Mouse (Mus musculus) brain, embryonic 14.5 days (tissue): Measurements from ENCODE around the gene Papolg. TPM values are rescaled to one million over a fixed set of nuclear protein-coding genes. Genes with fewer than 3 reads are reported as not detected.

Source experiments
- DNase-seq: peaks from one replicate; pipeline ENCODE4 v3.0.0-alpha.2; 2011; ENCODE audit warnings: low read depth
- CTCF ChIP-seq: fragments of 200-500 bp; IDR thresholded peaks from 2 replicates; pipeline ENCODE4 v1.5.1; 2012; ENCODE audit warnings: inconsistent platforms, mild to moderate bottlenecking, moderate library complexity, borderline replicate concordance; ENCODE audit not compliant: insufficient read depth, insufficient read length; ENCODE audit errors: extremely low read depth
- POLR2A ChIP-seq: fragments of 200-500 bp; IDR thresholded peaks from 2 replicates; pipeline ENCODE4 v1.6.1; 2012; ENCODE audit warnings: mild to moderate bottlenecking, inconsistent platforms, borderline replicate concordance; ENCODE audit not compliant: poor library complexity, insufficient read depth, insufficient read length, severe bottlenecking; ENCODE audit errors: extremely low read depth
- polyA plus RNA-seq: library from polyadenylated mRNA; depleted of rRNA; stranded (reverse); fragments of >200 nt; gene quantifications from 2 replicates; pipeline ENCODE4 v1.2.3, GENCODE M21; 2012; rRNA removed

The Papolg gene
- polyA plus RNA-seq, 1 experiment, result 19.4 TPM

DNA sequence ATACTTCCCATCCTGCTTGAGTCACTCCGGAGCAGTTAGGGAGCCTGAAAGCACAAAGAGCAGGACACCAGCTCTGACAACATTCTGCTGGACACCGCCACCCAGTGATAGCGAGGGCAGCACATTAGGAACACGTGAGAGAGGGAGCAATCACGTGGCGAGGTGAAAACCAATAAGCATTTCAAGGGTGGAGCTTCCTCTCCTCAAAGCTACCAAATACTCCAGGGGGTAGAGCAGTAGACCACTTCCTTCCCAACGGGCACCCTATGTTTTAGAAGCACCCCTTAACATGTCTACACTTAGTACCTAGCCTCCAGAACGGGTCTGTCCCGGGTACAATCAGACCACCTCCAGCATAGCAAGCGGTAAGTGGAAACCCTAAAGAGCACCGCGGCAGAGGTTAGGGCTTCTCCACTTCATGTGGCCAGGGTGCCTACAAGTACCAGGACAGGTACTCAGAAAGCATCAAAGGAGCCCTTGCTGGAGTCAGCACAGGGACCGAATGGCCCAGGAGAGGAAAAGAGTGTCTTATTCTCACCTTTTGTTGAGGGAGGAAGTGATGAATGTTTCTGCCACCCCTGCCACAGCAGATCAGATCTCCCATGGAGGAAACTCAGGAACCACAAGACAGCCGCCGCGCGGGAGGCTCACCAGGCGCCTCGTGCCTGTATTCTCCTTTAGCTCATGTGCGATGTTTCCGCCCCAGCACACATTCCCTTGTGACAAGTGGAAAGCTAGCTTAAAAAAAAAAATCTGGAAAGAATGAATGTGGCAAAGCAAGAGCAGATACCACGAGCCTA is 48.8 kb downstream of the Papolg start:
- DNase-seq, result peak; percentile 14

DNA sequence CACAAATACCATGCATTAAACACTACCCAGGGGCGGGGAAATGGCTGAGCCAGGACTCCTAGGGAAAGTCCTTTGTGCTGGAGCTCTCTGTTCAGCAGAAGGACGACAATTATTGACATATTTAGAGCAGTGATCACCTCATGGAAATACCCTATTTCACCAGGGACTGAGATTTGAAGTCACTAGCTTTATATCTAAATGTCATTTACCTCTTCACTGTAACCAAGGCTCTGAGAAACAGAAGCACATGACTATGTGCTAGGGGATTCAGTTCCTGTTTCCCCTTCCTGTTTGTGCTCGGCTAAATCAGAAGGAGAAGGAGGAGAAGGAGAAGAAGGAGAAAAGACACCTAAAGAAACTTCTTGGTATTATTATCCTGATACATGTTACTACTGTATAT is 71.8 kb downstream of the Papolg start:
- DNase-seq, result no peak
- TF ChIP-seq CTCF (no peak), POLR2A (no peak)

More for the DNA sequence above, 48.8 kb downstream of the Papolg start:
- no peak for TF ChIP-seq POLR2A
- no peak for TF ChIP-seq CTCF

DNA sequence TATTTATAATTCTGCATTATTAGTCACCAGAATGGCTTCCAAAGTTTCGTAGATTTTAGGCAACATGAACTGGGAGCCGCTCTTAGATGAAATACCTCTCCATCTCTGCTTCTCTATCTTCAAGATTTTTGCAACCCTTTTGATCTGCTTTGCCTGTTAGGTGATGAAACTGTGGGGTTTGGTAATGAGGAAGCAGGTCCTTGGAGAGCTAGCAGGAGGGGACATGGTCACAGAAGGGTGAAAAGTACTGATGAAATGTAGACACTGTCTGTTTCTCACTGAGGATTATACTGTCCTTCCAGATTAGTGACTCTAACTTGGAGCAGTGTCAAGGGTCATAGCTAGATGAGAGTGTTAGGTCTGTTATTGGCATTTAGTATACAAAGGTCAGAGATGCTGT is 73.4 kb downstream of the Papolg start:
- TF ChIP-seq POLR2A, result no peak
- no peak for TF ChIP-seq CTCF
- no peak for DNase-seq

DNA sequence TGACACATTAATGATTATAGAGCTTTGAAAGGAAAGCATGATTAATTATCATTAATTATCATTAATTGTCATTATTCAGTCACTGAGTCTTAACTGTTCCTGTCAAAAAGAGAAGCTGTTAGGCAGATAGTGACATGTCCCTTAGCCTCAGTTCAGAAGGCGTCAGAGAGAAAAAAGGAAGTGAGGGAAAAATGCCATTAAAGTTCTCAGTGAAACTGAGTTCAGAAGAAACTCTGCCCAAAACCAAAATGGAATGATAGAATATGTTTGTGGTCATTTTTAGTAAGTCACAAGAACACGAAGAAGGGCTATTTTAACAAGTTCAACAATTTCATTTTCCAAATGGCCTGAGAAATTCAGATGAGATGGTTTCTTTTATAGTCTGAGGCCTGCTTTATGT is 74.1 kb downstream of the Papolg start:
- no peak for DNase-seq
- no peak for TF ChIP-seq POLR2A
- TF ChIP-seq CTCF, result no peak

DNA sequence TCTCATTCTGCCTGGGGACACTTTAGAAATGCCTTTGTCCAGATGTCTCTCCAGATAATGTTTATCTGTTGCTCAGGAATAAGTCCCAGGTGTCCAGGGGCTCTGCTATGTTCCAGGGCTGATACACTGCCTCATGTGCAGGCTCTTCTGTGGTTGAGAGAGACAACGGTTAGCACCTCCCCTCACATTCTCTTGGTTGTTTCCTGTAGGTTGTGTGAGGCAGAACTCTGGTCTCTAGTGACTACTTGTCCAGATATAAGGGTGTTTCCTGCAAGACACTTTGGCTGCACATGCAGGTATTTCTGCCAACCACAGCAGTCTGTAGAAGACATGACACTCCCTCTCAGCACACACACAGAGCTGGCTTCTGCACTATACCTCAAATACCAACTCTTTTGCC is 76.3 kb downstream of the Papolg start:
- no peak for DNase-seq
- no peak for TF ChIP-seq CTCF
- TF ChIP-seq POLR2A, result no peak

Other genes starting within 250 kb of the Papolg start
- gene Pus10, start 229.6 kb downstream of the Papolg start, polyA plus RNA-seq, result 11.6 and 12.6 TPM in 2 replicates
- gene Pex13, start 229.3 kb downstream of the Papolg start, polyA plus RNA-seq, result 15.5 and 17.6 TPM in 2 replicates
- gene Rel, start 124.3 kb downstream of the Papolg start, polyA plus RNA-seq, result 0.55 and 0.88 TPM in 2 replicates
- 0.15 and 0.16 TPM in 2 replicates for gene A830031A19Rik, start 179.8 kb upstream of the Papolg start, polyA plus RNA-seq
- gene Bcl11a, start 182.8 kb upstream of the Papolg start, polyA plus RNA-seq, result 70.1 and 88.6 TPM in 2 replicates